Mouse (Mus musculus) intestine, postnatal 0 days (tissue): ENCODE results near the gene Chrnb4. TPM values are rescaled to one million over a fixed set of nuclear protein-coding genes. Genes with fewer than 3 reads are reported as not detected.

Experiments used
- ATAC-seq: fragments of 200-750 bp; cut with Nextera tagmentation; 2 replicates; pipeline ENCODE4 v1.8.0; 2017; ENCODE audit warnings: mild to moderate bottlenecking, moderate TSS enrichment, moderate library complexity
- H3K27ac ChIP-seq: fragments of 300-500 bp; sonication (generic); 2 replicates; pipeline ENCODE4 v1.5.1; 2014; ENCODE audit warnings: mild to moderate bottlenecking, low read depth, low read length, moderate library complexity
- H3K27me3 ChIP-seq: fragments of 300-500 bp; sonication (generic); replicated peaks from 2 replicates; pipeline ENCODE4 v1.6.1; 2014; ENCODE audit warnings: low read length, mixed read lengths; ENCODE audit not compliant: control insufficient read depth, insufficient read depth
- H3K36me3 ChIP-seq: fragments of 300-500 bp; sonication (generic); 2 replicates; pipeline ENCODE4 v1.6.1; 2014; ENCODE audit warnings: mild to moderate bottlenecking, moderate library complexity; ENCODE audit not compliant: control insufficient read depth, insufficient read depth
- H3K4me1 ChIP-seq: fragments of 300-500 bp; sonication (generic); replicated peaks from 2 replicates; pipeline ENCODE4 v1.6.1; 2014; ENCODE audit warnings: antibody characterized with exemption, low read length, mixed read lengths; ENCODE audit not compliant: control insufficient read depth, insufficient read depth
- H3K4me2 ChIP-seq: fragments of 300-500 bp; sonication (generic); replicated peaks from 2 replicates; pipeline ENCODE4 v1.6.1; 2014; ENCODE audit warnings: low read depth, mild to moderate bottlenecking, moderate library complexity
- H3K4me3 ChIP-seq: fragments of 300-500 bp; sonication (generic); 2 replicates; pipeline ENCODE4 v1.5.1; 2014; ENCODE audit warnings: low read depth, low read length
- H3K9ac ChIP-seq: fragments of 300-500 bp; sonication (generic); 2 replicates; pipeline ENCODE4 v1.6.1; 2014; ENCODE audit warnings: mild to moderate bottlenecking, low read depth, low read length
- H3K9me3 ChIP-seq: fragments of 300-500 bp; sonication (generic); 2 replicates; pipeline ENCODE4 v1.6.1; 2016; ENCODE audit warnings: mixed run types; ENCODE audit not compliant: control insufficient read depth
- CTCF ChIP-seq: sonication (generic); IDR thresholded peaks from 2 replicates; pipeline ENCODE4 v1.5.1; 2016; ENCODE audit warnings: low read depth, mild to moderate bottlenecking, control low read depth, antibody characterized with exemption, moderate library complexity
- WGBS: fragments of 180-500 bp; shearing (Covaris S2); extraction: QIAGEN DNeasy Blood & Tissue Kit; methylation state at CpG from one replicate; pipeline ENCODE4 v1.1.7; 2014; 5-methylcytosine and 5-hydroxymethylcytosine counted together
- polyA plus RNA-seq: library from polyadenylated mRNA; unstranded; fragments of >200 nt; fragmentation: Nextera tagmentation; extraction: Ambion mirVana; gene quantifications from 2 replicates; pipeline ENCODE4 v1.2.1, GENCODE M21; 2015

The Chrnb4 gene
- polyA plus RNA-seq, 1 experiment from 2014 or later: 3.1 TPM

- WGBS: 1% methylated on average over 38 of the region's 39 CpGs
- Histone ChIP-seq H3K4me1 (no peaks in the 10 kb centered on the region), H3K9ac (no peak within 1 kb of the TSS), H3K4me2 (peak within 1 kb of the TSS; percentile 45), H3K36me3 (no peaks in the 10 kb centered on the region), H3K27me3 (peaks cover 36% of the 10 kb centered on the region), H3K4me3 (peak within 1 kb of the TSS; percentile 26), H3K27ac (no peak within 1 kb of the TSS), H3K9me3 (no peaks in the 10 kb centered on the region)
- ATAC-seq: 0 out of 2 replicates have a peak, but pooled peaks have one; percentile 13
- TF ChIP-seq CTCF: no peak
These were observed 22.3 kb downstream of the Chrnb4 start, which contains the start of gene Chrna3 for GRCm38 (mm10) chr9:55026275-55026663. Gene Chrna3 (minus strand): TSS chr9:55026562.

GRCm38 (mm10) chr9:55025534-55026274 lies 22.9 kb downstream of the Chrnb4 start:
- Histone ChIP-seq H3K27me3 (peaks cover 36% of the 10 kb centered on the region), H3K4me3 (peak overlapping the region; percentile 26), H3K36me3 (no peaks in the 10 kb centered on the region), H3K9ac (no peak overlapping the region), H3K9me3 (no peaks in the 10 kb centered on the region), H3K27ac (no peak overlapping the region), H3K4me2 (peak overlapping the region; percentile 45), H3K4me1 (no peaks in the 10 kb centered on the region)
- WGBS: 12% methylated on average over 38 of the region's 38 CpGs
- no peak for TF ChIP-seq CTCF
- no peak for ATAC-seq

GRCm38 (mm10) chr9:55023902-55024583 lies 24.5 kb downstream of the Chrnb4 start:
- Histone ChIP-seq H3K27me3 (peaks cover 36% of the 10 kb centered on the region), H3K4me3 (no peak overlapping the region), H3K36me3 (no peaks in the 10 kb centered on the region), H3K4me1 (no peaks in the 10 kb centered on the region), H3K9me3 (no peaks in the 10 kb centered on the region), H3K27ac (no peak overlapping the region), H3K4me2 (no peak overlapping the region), H3K9ac (no peak overlapping the region)
- peak; percentile 89 for TF ChIP-seq CTCF
- WGBS: 39% methylated on average over 13 of the region's 13 CpGs
- no peak for ATAC-seq

GRCm38 (mm10) chr9:55023326-55023725 lies 25.3 kb downstream of the Chrnb4 start:
- Histone ChIP-seq H3K27ac (no peak overlapping the region), H3K4me1 (no peaks in the 10 kb centered on the region), H3K4me3 (no peak overlapping the region), H3K27me3 (peaks cover 36% of the 10 kb centered on the region), H3K4me2 (no peak overlapping the region), H3K9ac (no peak overlapping the region), H3K36me3 (no peaks in the 10 kb centered on the region), H3K9me3 (no peaks in the 10 kb centered on the region)
- no peak for ATAC-seq
- 70% methylated on average over 5 of the region's 5 CpGs for WGBS
- no peak for TF ChIP-seq CTCF

- Histone ChIP-seq H3K4me1 (no peaks in the 10 kb centered on the region), H3K27me3 (no peaks in the 10 kb centered on the region), H3K4me2 (no peak overlapping the region), H3K36me3 (no peaks in the 10 kb centered on the region), H3K9me3 (no peaks in the 10 kb centered on the region), H3K9ac (no peak overlapping the region), H3K27ac (no peak overlapping the region), H3K4me3 (no peak overlapping the region)
- ATAC-seq: no peak
- WGBS: 60% methylated on average over 3 of the region's 3 CpGs
- TF ChIP-seq CTCF: no peak
These were observed 31.7 kb downstream of the Chrnb4 start for GRCm38 (mm10) chr9:55016926-55017325.

GRCm38 (mm10) chr9:55010588-55011350 lies 37.8 kb downstream of the Chrnb4 start:
- ATAC-seq: peak; percentile 60
- 26% methylated on average over 6 of the region's 6 CpGs for WGBS

More at GRCm38 (mm10) chr9:55010588-55011350, 37.8 kb downstream of the Chrnb4 start:
- no peak overlapping the region for H3K4me3 ChIP-seq
- no peak overlapping the region for H3K9ac ChIP-seq
- H3K4me1 ChIP-seq: no peaks in the 10 kb centered on the region
- H3K4me2 ChIP-seq: no peak overlapping the region
- H3K9me3 ChIP-seq: no peaks in the 10 kb centered on the region
- H3K27me3 ChIP-seq: no peaks in the 10 kb centered on the region
- H3K36me3 ChIP-seq: no peaks in the 10 kb centered on the region
- no peak overlapping the region for H3K27ac ChIP-seq
- peak; percentile 58 for TF ChIP-seq CTCF
